Mouse (Mus musculus) gastrocnemius, adult 2 months (tissue): ENCODE results near the gene AU015836. TPM values are rescaled to one million over a fixed set of nuclear protein-coding genes. Genes with fewer than 3 reads are reported as not detected.
"Not testable (repeated sequence)": the region's sequence is repeated elsewhere in the genome, so short reads cannot be mapped to it uniquely, and the experiment has no call there.

Experiments
- DNase-seq: peaks from one replicate; pipeline ENCODE4 v3.0.0; 2022
- H3K27ac ChIP-seq: fragments of 200-600 bp; 2 replicates; pipeline ENCODE4 v1.8.1; 2022; ENCODE audit warnings: mild to moderate bottlenecking
- H3K4me3 ChIP-seq: fragments of 200-600 bp; 2 replicates; pipeline ENCODE4 v1.8.1; 2022; ENCODE audit warnings: mild to moderate bottlenecking, moderate library complexity
- CTCF ChIP-seq: fragments of 200-600 bp; IDR thresholded peaks from 2 replicates; pipeline ENCODE4 v1.8.1; 2022; ENCODE audit warnings: antibody characterized with exemption, mild to moderate bottlenecking, moderate library complexity
- intact Hi-C: fragments of 180-260 bp; cut with DNase I; formaldehyde crosslinking; loops from one replicate; pipeline ENCODE4 v1.15.1; 2025
- long read RNA-seq, 2 experiments: library from polyadenylated mRNA; stranded (forward); transcript quantifications; one replicate each; pipeline ENCODE4 v2.0.0; 2021
- total RNA-seq, 2 experiments: library from RNA; stranded (reverse); gene quantifications; 2 replicates each; pipeline ENCODE4 v1.2.3; 2021

The AU015836 gene
- not detected for total RNA-seq
- long read RNA-seq, experiment 1, result 0 reads
- long read RNA-seq, experiment 2, result 0 reads

DNA sequence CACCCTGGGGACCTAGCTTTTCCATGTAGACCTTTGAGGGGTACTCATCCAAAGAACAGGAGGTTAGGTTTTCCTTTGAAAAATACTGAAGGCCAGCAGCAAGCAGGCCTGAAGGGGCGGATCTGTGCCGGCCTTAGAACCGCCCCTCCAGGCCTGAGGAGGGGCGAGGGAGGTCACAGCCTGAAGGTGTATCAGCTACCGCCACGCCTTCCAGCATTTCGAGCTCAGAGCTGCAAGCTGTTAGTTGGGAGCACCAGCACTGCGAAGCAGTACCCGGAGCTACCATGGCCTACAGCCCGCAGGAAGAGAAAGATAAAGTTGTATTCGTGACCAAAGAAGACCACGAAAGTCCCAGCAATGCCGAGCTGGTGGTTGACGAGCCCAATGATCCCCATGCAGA lies at the start of gene AU015836:
Gene AU015836 (plus strand): TSS at position 216 of the 400 bp plus-strand sequence.
- TF ChIP-seq CTCF, result no peak
- Histone ChIP-seq H3K27ac (no peak within 1 kb of the TSS), H3K4me3 (no peak within 1 kb of the TSS)
- intact Hi-C loops, result no loop called here
- no peak for DNase-seq

DNA sequence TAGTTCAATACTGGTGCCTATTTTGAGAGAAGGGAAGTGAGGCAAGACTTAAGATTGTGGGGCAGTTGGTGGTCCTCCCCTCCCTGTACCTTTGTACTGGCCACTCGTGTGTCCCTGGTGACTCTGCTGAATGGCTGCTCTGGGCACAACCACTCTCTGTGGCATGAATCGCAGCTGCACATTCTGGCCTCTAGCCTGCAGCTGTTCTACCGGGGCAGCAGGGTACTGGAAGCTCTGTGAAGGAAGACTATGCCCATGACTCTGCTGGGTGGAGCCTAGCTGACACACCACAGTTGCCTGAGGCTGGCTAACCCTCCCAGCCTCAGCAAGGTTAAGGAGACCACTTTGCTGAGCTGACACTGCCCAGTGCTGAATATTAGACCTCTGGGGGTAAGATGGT lies 49.4 kb upstream of the AU015836 start:
- intact Hi-C loops, result no loop called here
- H3K27ac ChIP-seq, result no peak overlapping the region
- DNase-seq, result no peak
- TF ChIP-seq CTCF, result no peak
- no peak overlapping the region for H3K4me3 ChIP-seq

DNA sequence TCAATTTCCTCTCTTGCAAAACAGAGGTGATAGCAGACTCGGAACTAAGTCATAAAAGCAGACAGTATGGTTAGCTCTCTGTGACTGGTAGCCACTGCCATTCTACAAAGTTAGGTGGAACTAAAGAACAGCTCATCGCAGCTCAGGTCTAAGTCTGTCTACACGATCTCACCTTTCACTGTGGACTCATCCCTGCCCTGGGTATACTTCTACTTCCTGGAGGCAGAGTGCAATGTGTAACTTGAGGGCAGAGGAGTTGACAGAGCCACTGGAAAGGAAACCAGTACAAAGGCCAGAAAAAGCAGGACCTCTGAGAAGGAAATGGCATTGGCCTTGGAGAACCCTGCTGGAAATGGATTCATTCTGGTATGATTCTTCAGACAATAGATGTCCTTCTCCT lies 40.1 kb upstream of the AU015836 start:
- no peak for TF ChIP-seq CTCF
- no peak overlapping the region for H3K27ac ChIP-seq
- intact Hi-C loops, result no loop called here
- no peak for DNase-seq
- no peak overlapping the region for H3K4me3 ChIP-seq

DNA sequence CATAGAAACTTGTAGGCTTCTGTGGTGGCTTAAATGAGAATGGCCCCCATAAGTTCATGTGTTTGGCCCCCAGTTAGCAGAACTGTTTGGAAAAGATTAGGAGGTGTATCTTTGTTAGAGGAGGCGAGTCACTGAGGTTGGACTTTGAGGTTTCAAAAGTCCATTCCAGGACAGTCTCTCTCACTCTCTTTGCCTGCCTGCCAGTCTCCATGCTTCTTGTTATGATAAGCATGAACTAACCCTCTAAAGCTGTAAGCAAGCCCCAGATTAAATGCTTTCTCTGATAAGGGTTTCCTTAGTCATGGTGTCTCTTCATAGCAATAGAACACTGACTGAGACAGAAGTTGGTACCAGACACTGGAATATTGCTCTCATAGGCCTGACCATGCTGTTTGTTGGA lies 39.7 kb upstream of the AU015836 start:
- Histone ChIP-seq H3K4me3 (no peak overlapping the region), H3K27ac (no peak overlapping the region)
- TF ChIP-seq CTCF, result no peak
- intact Hi-C loops, result no loop called here
- no peak for DNase-seq

DNA sequence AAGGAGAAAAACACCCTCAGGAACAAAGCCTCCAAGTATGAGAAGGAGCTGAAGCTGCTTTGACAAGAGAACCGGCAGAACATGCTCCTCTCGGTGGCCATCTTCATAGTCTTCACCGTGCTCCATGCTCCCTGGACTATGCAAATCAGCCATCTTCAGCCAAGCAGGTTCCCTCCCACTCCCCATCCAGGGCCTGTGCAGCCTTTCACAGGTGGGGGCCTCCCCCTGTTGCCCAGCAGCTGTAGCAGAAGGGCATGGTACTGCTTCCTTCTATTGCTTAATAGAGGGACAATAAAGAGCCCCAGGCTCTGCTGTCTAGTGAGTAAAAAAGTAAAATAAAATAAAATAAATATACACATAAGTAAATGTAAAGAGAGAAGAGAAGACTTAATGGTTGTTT lies 36.8 kb upstream of the AU015836 start:
- no peak overlapping the region for H3K27ac ChIP-seq
- DNase-seq, result no peak
- no peak overlapping the region for H3K4me3 ChIP-seq
- intact Hi-C loops, result no loop called here
- TF ChIP-seq CTCF, result no peak

DNA sequence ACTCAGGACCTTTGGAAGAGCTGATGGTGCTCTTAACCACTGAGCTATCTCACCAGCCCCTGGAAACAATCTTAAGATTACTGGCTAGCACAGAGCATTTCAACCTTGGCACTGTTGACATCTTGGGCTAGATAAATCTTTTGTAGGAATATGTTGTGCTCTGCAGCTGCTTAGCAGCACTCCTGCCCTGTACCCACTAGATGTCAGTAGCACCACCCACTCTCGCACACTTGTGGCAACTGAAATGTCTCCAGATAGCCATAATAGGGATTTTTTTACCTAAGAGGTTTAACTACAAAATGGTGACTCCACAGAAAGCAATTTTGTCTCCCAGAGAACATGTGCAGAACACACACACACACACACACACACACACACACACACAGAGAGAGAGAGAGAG lies 11.7 kb upstream of the AU015836 start:
- intact Hi-C loops, result loop anchor here (2.0 kb wide), 1 partner anchor 76 kb away; no protein-coding TSS in a partner anchor
- no peak overlapping the region for H3K4me3 ChIP-seq
- peak; percentile 62 for TF ChIP-seq CTCF
- peak; percentile 19 for DNase-seq
- H3K27ac ChIP-seq, result no peak overlapping the region

DNA sequence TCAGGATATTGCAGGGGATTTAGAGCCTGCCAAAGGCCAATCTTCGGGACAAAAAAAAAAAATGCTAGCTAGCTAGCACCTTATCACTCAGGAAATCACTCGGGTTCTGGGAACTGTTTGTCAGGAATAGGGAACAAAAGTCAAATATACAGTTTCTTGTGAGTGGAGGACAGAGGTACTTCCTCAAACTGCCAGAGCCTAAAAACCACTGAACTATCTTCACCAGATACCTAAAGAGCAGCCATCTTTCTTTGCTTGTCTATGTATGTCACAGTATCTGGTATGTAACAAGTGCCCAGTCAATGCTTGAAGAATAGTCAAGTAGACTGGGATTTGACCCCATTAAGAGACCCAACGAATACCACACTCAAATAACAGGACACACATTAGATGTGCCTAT lies 10.0 kb upstream of the AU015836 start:
- intact Hi-C loops, result no loop called here
- Histone ChIP-seq H3K27ac (no peak overlapping the region), H3K4me3 (no peak overlapping the region)
- DNase-seq, result no peak
- TF ChIP-seq CTCF, result no peak

DNA sequence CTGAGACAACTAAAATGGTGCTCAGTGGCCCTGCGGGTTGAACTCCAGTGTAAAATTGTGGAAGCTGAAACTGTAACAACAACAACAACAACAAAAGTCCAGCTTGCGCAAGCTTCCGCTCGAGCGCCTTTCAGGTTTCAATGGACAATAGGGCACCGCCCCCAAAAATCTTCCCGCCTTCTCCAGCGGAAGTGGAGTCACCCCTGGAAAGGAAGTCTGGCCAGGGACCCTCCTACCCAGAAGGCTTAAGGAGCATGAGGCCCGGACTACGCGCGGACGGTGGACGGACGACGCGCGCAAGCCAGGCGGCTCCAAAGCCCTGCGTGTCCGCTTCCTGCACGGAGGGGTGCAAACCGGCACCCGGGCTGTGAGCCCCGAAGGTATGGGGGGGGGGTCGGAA lies 11.9 kb downstream of the AU015836 start:
- Histone ChIP-seq H3K27ac (no peak overlapping the region), H3K4me3 (no peak overlapping the region)
- no peak for TF ChIP-seq CTCF
- intact Hi-C loops, result no loop called here
- DNase-seq, result no peak

DNA sequence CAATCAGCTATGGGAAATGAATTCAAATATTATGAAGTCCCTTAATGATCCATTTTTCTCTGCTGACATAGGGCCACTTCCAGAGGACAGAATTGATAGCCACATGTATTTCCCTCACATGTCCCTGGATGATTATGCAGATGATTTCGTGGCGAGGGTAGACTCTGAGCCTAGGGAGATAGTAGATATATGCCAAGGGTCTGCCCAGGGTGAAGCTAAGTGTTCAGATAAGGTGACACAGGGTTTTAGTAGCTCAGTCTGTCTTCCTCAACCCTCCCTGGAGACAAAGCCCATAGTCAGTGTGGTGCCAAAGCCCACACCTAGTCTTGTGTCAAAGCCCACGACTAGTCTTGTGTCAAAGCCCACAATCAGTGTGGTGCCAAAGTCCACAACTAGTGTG lies 13.7 kb downstream of the AU015836 start:
- TF ChIP-seq CTCF, result no peak
- Histone ChIP-seq H3K27ac (no peak overlapping the region), H3K4me3 (no peak overlapping the region)
- intact Hi-C loops, result no loop called here
- DNase-seq, result no peak

DNA sequence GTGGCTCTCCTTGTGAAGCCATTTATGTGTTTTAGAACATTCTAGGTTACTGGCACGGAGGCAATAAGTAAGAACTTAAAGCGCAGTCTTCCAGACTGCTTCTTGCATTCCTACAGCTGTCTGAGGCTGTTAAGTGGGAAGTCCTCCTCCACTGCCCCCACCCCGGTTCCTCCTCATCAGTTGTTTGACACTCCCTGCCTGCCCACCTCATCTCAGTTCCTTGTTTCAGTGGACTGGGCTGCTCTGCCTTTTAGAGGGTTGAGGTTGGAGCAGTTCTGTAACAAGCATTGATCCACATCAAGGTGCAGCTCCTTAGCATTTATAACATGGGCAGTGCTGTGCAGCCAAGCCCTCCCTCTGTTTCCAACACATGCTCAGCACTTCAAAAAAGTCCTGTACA lies 16.6 kb downstream of the AU015836 start:
- intact Hi-C loops, DNase-seq, H3K27ac ChIP-seq, H3K4me3 ChIP-seq: not testable (repeated sequence)

DNA sequence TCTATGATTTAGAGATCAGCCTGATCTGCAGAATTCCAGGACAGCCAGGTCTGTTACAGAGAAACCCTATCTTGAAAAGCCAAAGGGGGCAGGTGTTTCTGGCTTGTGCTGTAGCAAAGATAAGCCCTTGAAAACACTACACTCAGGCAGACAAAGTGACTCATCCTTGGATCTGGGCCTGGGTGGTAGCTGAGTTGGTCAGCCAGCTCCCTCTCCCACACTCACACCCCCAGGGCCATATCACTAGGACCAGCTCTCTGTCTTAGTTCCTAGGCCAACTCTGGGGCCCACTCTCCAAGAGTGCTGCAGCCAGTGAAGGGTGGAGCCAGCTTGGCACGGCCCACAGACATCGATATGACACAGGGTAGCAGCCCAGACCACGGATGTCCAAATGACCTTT lies 38.5 kb downstream of the AU015836 start:
- intact Hi-C loops, result no loop called here
- Histone ChIP-seq H3K4me3 (no peak overlapping the region), H3K27ac (no peak overlapping the region)
- no peak for TF ChIP-seq CTCF
- peak; percentile 16 for DNase-seq

DNA sequence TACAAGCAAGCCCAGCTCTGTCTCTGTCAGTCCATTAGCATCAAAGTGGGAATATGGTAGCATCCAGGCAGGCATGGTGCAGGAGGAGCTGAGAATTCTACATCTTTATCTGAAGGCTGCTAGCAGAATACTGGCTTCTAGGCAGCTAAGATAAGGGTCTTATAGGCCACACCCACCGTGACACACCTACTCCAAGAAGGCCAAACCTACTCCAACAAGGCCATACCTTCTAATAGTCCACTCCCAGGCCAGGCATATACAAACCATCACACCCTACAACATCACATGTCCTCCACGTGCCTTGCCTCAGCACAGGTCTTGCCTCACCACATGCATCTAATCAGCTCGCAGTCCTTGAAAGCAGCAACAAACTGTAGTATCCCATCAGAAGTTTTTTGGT lies 41.0 kb downstream of the AU015836 start:
- intact Hi-C loops, result no loop called here
- TF ChIP-seq CTCF, result no peak
- DNase-seq, result no peak
- no peak overlapping the region for H3K27ac ChIP-seq
- H3K4me3 ChIP-seq, result no peak overlapping the region

DNA sequence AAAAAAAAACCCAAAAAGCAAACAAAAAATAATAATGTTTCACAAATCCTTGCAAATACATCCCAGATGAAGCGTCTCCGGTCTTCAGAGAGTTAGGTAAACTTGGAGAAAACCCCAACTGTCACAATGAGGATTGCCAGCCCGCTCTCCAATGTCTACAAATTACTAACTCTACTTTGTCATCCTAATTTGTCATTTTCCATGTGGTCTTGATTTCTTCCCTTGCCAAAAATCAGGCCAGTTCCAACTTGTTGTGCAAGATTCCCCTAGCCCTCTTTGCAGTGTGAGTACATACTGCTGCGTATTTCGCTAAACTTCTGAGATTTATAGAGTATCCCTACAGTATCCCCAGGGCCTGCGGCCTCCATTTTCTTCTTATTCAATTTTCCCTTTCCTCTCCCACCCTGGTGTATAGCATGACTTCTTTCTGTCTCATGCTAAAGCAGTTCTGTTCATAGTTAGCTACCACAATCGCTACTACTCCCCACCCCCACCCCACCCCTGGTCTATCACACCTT lies 43.3 kb downstream of the AU015836 start:
- no peak overlapping the region for H3K4me3 ChIP-seq
- DNase-seq, result no peak
- intact Hi-C loops, result no loop called here
- no peak overlapping the region for H3K27ac ChIP-seq
- no peak for TF ChIP-seq CTCF

DNA sequence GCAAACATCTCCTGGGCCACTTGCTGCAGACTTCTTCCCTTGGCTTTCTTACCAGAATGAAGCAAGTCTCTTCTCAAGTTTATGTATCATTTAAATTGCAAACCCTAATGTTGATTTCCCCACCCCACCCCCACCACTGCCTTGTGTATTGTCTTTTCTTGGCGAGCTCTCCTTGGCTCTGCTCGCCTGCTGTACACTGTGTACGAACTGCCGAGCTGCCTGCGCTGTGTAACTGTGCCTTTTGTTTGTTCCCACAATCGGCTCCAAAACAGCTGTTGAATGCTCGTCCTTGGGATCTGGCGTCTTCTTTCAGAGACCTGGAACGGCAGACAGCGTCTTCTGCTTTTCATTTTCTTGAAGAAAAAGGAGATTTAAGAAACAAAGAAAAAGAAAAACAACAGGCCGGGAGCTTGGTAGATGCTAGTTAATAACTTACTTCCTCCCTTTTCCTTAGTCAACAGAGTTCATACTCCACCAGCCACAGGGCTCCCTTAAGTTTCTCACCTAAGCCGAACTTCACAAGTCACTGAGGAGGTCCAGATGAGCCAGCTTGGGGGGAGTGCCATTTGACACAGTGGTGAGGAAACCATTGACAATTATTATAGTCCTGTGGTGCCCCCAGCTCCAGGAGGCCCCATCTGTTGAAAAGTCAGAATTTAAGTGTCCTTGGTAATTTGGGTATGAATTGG lies 44.2 kb downstream of the AU015836 start:
- intact Hi-C loops, result no loop called here
- H3K4me3 ChIP-seq, result peak overlapping the region; percentile 29
- peak; percentile 22 for DNase-seq

More for the DNA sequence above, 44.2 kb downstream of the AU015836 start:
- peak overlapping the region; percentile 40 for H3K27ac ChIP-seq
- no peak for TF ChIP-seq CTCF
